Mouse (Mus musculus): ENCODE data around the gene Dync1li1. TPM values are rescaled to one million over a fixed set of nuclear protein-coding genes. Genes with fewer than 3 reads are reported as not detected.
"Not testable (repeated sequence)": the region's sequence is repeated elsewhere in the genome, so short reads cannot be mapped to it uniquely, and the experiment has no call there.

The Dync1li1 gene
- polyA plus RNA-seq, 1 experiment from 2014 or later = 107 TPM

DNA sequence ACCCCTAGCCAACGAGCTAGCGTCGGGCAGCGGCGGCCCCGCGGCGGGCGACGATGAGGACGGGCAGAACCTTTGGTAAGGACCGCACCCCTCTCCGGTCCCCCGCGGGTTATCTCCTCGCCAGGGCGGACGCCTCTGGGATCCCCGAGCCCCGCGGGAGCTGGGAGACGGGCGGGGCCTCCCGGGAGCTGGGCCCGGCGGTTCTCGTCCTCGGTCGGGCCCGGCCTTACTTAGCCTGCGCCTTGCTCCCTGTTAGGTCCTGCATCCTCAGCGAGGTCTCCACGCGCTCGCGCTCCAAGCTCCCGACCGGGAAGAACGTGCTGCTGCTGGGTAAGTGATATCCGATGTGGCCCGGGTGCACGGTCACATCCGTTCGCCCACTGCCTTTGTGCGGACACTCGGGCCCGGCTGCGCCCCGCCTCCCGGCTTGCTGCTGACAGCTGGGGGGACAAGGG lies 390 bp downstream of the Dync1li1 start:
- ATAC-seq (ENCODE audit: low FRiP score) (peak; percentile 75), DNase-seq (ENCODE audit: low spot score) (peak; percentile 47)
- Histone ChIP-seq H3K9ac (peak overlapping the region; percentile 99), H3K4me1 (replicated peaks; ENCODE audit: control insufficient read depth, insufficient read depth, low read length) (peaks cover 22% of the 10 kb centered on the region), H3K4me2 (replicated peaks) (peak overlapping the region; percentile 63), H3K9me3 (ENCODE audit: control insufficient read depth, low read length) (no peaks in the 10 kb centered on the region), H3K27me3 (ENCODE audit: control insufficient read depth, insufficient read depth, low read length) (no peaks in the 10 kb centered on the region), H3K4me3 (replicated peaks; ENCODE audit: low read length) (peak overlapping the region; percentile 99), H3K36me3 (replicated peaks; ENCODE audit: control insufficient read depth, insufficient read depth) (peaks cover 29% of the 10 kb centered on the region), H3K27ac (peak overlapping the region; percentile 98)
- WGBS = under 1% methylated on average over 50 of the region's 50 CpGs

DNA sequence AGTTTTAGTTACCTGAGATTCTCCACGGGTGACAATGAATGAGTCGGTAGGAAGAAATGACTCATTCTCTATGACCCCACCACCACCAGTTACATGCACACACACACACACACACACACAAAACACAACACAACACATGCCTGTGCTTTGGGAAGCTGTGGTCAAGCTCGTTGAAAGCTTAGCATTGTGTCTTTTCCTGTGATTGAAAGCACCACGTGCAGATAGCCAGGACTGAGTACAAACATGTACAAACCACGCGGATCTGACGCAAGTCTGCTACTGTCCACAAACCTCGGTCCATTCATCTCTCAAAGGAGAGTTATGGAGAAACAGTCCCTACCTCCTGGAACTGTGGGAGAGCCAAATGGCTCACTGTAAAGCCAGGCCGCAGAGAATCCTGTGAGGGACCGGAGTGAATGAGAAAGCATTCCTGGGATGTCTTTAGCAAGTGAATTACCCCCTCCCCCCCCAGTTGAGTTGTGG lies 1.6 kb downstream of the Dync1li1 start:
- no peaks in the 10 kb centered on the region for H3K9me3 ChIP-seq (ENCODE audit: control insufficient read depth, low read length)
- H3K36me3 ChIP-seq (replicated peaks; ENCODE audit: control insufficient read depth, insufficient read depth) = peaks cover 41% of the 10 kb centered on the region
- H3K27ac ChIP-seq = no peak overlapping the region
- peak overlapping the region; percentile 63 for H3K4me2 ChIP-seq (replicated peaks)
- peak overlapping the region; percentile 99 for H3K9ac ChIP-seq
- H3K4me1 ChIP-seq (replicated peaks; ENCODE audit: control insufficient read depth, insufficient read depth, low read length) = peaks cover 22% of the 10 kb centered on the region
- H3K4me3 ChIP-seq (replicated peaks; ENCODE audit: low read length) = peak overlapping the region; percentile 99
- DNase-seq (ENCODE audit: low spot score) (no peak), ATAC-seq (ENCODE audit: low FRiP score) (no peak)
- no peaks in the 10 kb centered on the region for H3K27me3 ChIP-seq (ENCODE audit: control insufficient read depth, insufficient read depth, low read length)
- WGBS = 5% methylated on average over 10 of the region's 10 CpGs

DNA sequence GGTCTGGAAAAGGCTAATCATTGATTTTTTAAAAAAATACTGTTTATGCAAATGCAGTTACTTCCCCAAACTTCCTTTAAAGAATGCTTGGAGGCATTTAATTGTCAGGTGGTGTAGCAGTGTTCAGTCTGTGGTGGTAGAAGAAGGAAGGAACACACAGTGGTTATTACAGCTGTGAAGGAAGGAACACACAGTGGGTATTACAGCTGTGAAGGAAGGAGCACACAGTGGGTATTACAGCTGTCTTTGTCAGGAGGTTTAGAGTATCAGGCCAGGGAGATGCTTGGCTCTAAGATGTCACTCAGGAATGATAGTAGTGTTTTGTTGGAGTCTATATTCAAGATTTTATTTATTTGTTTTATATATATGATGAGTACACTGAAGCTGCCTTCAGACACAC lies 2.5 kb downstream of the Dync1li1 start:
- no peak overlapping the region for H3K9ac ChIP-seq
- H3K36me3 ChIP-seq (replicated peaks; ENCODE audit: control insufficient read depth, insufficient read depth) = peaks cover 42% of the 10 kb centered on the region
- no peak overlapping the region for H3K27ac ChIP-seq
- 0 out of 2 replicates have a peak overlapping the region, but pooled peaks have one; percentile 99 for H3K4me3 ChIP-seq (replicated peaks; ENCODE audit: low read length)
- DNase-seq (ENCODE audit: low spot score) (no peak), ATAC-seq (ENCODE audit: low FRiP score) (no peak)
- H3K4me2 ChIP-seq (replicated peaks) = peak overlapping the region; percentile 63
- peaks cover 22% of the 10 kb centered on the region for H3K4me1 ChIP-seq (replicated peaks; ENCODE audit: control insufficient read depth, insufficient read depth, low read length)
- no peaks in the 10 kb centered on the region for H3K27me3 ChIP-seq (ENCODE audit: control insufficient read depth, insufficient read depth, low read length)
- H3K9me3 ChIP-seq (ENCODE audit: control insufficient read depth, low read length) = no peaks in the 10 kb centered on the region

DNA sequence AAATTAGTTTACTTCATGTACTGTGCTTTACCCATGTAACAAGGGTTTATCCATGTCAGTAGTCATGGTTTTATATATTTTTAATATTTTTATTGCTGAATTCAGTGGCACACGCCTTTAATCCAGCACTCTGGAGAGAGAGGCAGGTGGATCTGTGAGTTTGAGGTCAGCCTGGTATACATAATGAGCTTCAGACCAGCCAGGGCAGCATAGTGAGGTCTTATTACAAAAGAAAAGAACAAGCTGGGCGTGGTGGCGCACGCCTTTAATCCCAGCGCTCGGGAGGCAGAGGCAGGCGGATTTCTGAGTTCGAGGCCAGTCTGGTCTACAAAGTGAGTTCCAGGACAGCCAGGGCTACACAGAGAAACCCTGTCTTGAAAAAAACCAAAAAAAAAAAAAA lies 7.1 kb downstream of the Dync1li1 start:
- not testable (repeated sequence) for H3K27me3 ChIP-seq (ENCODE audit: control insufficient read depth, insufficient read depth, low read length); H3K4me2 ChIP-seq (replicated peaks); H3K9me3 ChIP-seq (ENCODE audit: control insufficient read depth, low read length); H3K4me3 ChIP-seq (replicated peaks; ENCODE audit: low read length); H3K27ac ChIP-seq; ATAC-seq (ENCODE audit: low FRiP score); H3K9ac ChIP-seq; DNase-seq (ENCODE audit: low spot score)
- peaks cover 53% of the 10 kb centered on the region for H3K36me3 ChIP-seq (replicated peaks; ENCODE audit: control insufficient read depth, insufficient read depth)
- peaks cover 10% of the 10 kb centered on the region; the same call in 1 of the 2 replicates for H3K4me1 ChIP-seq (replicated peaks; ENCODE audit: control insufficient read depth, insufficient read depth, low read length)
- 93% methylated on average over 8 of the region's 8 CpGs for WGBS

DNA sequence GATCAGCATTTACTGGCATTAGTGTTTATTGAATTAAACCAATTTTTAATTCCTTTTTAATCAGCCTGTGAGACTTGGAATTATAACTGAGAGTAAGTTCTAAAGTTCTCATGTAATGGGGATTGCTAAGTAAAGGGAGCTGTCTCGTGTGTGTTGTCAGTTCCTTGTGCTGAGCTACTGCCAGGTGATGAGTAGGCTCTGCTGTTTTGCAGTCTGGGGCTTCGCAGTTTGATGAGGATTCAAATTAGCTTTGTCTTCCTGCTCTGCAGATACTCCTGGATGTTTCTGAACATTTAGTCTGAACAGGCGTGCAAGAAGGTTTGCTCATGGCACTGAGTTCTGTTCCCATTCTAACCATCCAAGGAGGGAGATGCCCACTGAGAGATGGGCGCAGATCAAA lies 8.5 kb downstream of the Dync1li1 start:
- no peaks in the 10 kb centered on the region for H3K27me3 ChIP-seq (ENCODE audit: control insufficient read depth, insufficient read depth, low read length)
- H3K9me3 ChIP-seq (ENCODE audit: control insufficient read depth, low read length) = no peaks in the 10 kb centered on the region
- no peak overlapping the region for H3K27ac ChIP-seq
- DNase-seq (ENCODE audit: low spot score) (no peak), ATAC-seq (ENCODE audit: low FRiP score) (no peak)
- H3K4me1 ChIP-seq (replicated peaks; ENCODE audit: control insufficient read depth, insufficient read depth, low read length) = no peaks in the 10 kb centered on the region; the same call in 1 of the 2 replicates
- no peak overlapping the region for H3K4me2 ChIP-seq (replicated peaks)
- H3K4me3 ChIP-seq (replicated peaks; ENCODE audit: low read length) = no peak overlapping the region
- H3K9ac ChIP-seq = no peak overlapping the region
- peaks cover 43% of the 10 kb centered on the region for H3K36me3 ChIP-seq (replicated peaks; ENCODE audit: control insufficient read depth, insufficient read depth)
- WGBS = 92% methylated on average over 4 of the region's 4 CpGs

DNA sequence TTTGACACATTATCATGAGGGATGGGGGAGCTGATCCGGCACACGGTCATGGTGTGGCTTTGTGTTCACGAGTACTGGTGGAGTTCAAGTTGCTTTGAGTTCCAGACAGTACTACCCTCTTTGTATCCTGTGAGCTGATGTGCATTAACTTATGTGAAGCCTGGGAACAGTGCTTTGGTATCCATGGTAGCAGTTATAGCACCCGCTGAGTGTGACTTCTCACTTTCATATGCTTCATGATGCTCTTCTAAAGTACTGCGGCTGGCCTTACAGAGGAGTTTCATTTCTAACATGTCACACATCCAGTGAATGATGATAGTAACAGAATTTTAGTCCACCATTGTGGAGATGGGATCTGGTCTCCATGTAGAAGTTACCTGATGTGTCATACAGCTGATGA lies 9.3 kb downstream of the Dync1li1 start:
- Histone ChIP-seq H3K27me3 (ENCODE audit: control insufficient read depth, insufficient read depth, low read length) (no peaks in the 10 kb centered on the region), H3K4me1 (replicated peaks; ENCODE audit: control insufficient read depth, insufficient read depth, low read length) (no peaks in the 10 kb centered on the region; the same call in 1 of the 2 replicates), H3K9ac (no peak overlapping the region), H3K4me3 (replicated peaks; ENCODE audit: low read length) (no peak overlapping the region), H3K27ac (no peak overlapping the region), H3K9me3 (ENCODE audit: control insufficient read depth, low read length) (no peaks in the 10 kb centered on the region), H3K36me3 (replicated peaks; ENCODE audit: control insufficient read depth, insufficient read depth) (peaks cover 35% of the 10 kb centered on the region), H3K4me2 (replicated peaks) (no peak overlapping the region)
- DNase-seq (ENCODE audit: low spot score) (no peak), ATAC-seq (ENCODE audit: low FRiP score) (no peak)
- WGBS = 84% methylated on average over 5 of the region's 5 CpGs

GRCm38 (mm10) chr9:114699262-114699661 lies 10.7 kb downstream of the Dync1li1 start:
- Histone ChIP-seq H3K9me3 (ENCODE audit: control insufficient read depth, low read length) (no peaks in the 10 kb centered on the region), H3K36me3 (replicated peaks; ENCODE audit: control insufficient read depth, insufficient read depth) (peaks cover 24% of the 10 kb centered on the region), H3K9ac (no peak overlapping the region), H3K27ac (no peak overlapping the region), H3K27me3 (ENCODE audit: control insufficient read depth, insufficient read depth, low read length) (no peaks in the 10 kb centered on the region), H3K4me3 (replicated peaks; ENCODE audit: low read length) (no peak overlapping the region), H3K4me2 (replicated peaks) (no peak overlapping the region), H3K4me1 (replicated peaks; ENCODE audit: control insufficient read depth, insufficient read depth, low read length) (no peaks in the 10 kb centered on the region; the same call in 1 of the 2 replicates)
- 68% methylated on average over 6 of the region's 6 CpGs for WGBS
- ATAC-seq (ENCODE audit: low FRiP score) (no peak), DNase-seq (ENCODE audit: low spot score) (no peak)

DNA sequence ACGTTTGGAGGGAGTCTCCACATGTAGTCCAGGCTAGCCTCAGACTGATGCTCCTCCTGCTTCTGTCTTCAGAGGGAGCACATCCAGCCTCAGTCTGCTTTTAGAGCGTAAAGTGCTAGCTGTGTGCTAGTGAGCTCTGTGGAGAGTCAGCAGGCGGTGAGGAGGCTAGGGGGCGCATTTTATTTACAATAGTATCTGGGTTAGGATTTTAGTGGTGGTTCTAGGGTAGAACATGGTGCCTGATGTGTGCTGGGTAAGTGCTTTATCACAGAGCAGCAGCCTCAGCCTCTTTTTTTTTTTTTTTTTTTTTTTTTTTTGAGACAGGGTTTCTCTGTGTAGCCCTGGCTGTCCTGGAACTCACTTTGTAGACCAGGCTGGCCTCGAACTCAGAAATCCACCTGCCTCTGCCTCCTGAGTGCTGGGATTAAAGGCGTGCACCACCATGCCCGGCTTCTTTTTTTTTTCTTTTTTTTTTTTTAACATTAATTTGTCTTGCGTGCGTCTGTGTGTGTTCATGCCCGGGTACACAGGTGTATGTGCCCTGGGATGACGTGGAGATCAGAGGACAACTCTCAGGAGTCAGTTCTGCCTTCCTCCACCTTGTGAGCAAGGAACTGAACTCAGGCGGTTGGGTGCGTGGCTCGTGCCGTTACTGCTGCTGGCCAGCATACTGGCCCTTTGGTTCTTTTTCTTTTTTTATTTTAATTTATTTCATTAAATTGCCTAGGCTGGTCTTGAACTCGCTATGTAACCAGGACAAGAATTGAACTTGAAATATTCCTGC lies 11.5 kb downstream of the Dync1li1 start:
- ATAC-seq (ENCODE audit: low FRiP score) = no peak
- 94% methylated on average over 14 of the region's 16 CpGs for WGBS
- H3K4me2 ChIP-seq (replicated peaks) = no peak overlapping the region

DNA sequence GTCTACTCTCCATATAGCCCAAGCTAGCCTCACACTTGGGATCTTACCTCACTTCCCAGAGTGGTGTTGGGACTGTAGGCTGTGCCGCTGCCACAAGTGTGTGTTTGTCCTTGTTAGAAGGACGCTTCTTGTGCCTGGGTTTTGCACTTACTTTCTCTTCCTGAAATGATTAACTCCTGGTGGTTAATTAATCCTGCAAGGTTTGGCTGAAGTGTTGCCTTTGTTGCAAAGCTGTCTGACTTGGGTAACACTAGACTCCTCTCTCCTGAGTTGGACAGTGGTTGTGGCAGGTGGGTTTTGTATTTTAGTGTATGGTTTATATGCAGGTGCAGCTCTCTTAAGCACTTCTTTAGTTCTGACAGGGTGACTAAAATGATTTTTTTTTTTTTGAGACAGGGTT lies 12.4 kb downstream of the Dync1li1 start:
- ATAC-seq (ENCODE audit: low FRiP score) = no peak
- 88% methylated on average over 2 of the region's 2 CpGs for WGBS

More for the DNA sequence above, 11.5 kb downstream of the Dync1li1 start:
- Histone ChIP-seq H3K4me3 (replicated peaks; ENCODE audit: low read length) (no peak overlapping the region), H3K27me3 (ENCODE audit: control insufficient read depth, insufficient read depth, low read length) (no peaks in the 10 kb centered on the region), H3K36me3 (replicated peaks; ENCODE audit: control insufficient read depth, insufficient read depth) (peaks cover 24% of the 10 kb centered on the region), H3K27ac (no peak overlapping the region), H3K9me3 (ENCODE audit: control insufficient read depth, low read length) (no peaks in the 10 kb centered on the region), H3K4me1 (replicated peaks; ENCODE audit: control insufficient read depth, insufficient read depth, low read length) (no peaks in the 10 kb centered on the region), H3K9ac (no peak overlapping the region)
- no peak for DNase-seq (ENCODE audit: low spot score)

More for the DNA sequence above, 12.4 kb downstream of the Dync1li1 start:
- no peak for DNase-seq (ENCODE audit: low spot score)
- no peak overlapping the region for H3K4me3 ChIP-seq (replicated peaks; ENCODE audit: low read length)
- no peak overlapping the region for H3K9ac ChIP-seq
- no peak overlapping the region for H3K4me2 ChIP-seq (replicated peaks)
- no peak overlapping the region for H3K27ac ChIP-seq
- no peaks in the 10 kb centered on the region for H3K27me3 ChIP-seq (ENCODE audit: control insufficient read depth, insufficient read depth, low read length)
- peaks cover 30% of the 10 kb centered on the region for H3K36me3 ChIP-seq (replicated peaks; ENCODE audit: control insufficient read depth, insufficient read depth)
- no peaks in the 10 kb centered on the region for H3K9me3 ChIP-seq (ENCODE audit: control insufficient read depth, low read length)
- no peaks in the 10 kb centered on the region for H3K4me1 ChIP-seq (replicated peaks; ENCODE audit: control insufficient read depth, insufficient read depth, low read length)

Data from hindbrain, embryonic 14.5 days (tissue).